Mouse (Mus musculus) liver, embryonic 16.5 days (tissue): ENCODE measurements around the gene Batf3. TPM values are rescaled to one million over a fixed set of nuclear protein-coding genes. Genes with fewer than 3 reads are reported as not detected.
A peak's percentile ranks its signal among the peaks of the same experiment; 100 is the strongest.
"Not testable (repeated sequence)": the region's sequence is repeated elsewhere in the genome, so short reads cannot be mapped to it uniquely, and the experiment has no call there.

Source experiments
- ATAC-seq: fragments of 200-750 bp; cut with Nextera tagmentation; 2 replicates; pipeline ENCODE4 v1.8.0; 2017; ENCODE audit warnings: low read depth, mild to moderate bottlenecking, moderate number of reproducible peaks, moderate library complexity
- H3K27ac ChIP-seq: fragments of 300-500 bp; sonication (generic); 2 replicates; pipeline ENCODE4 v1.5.1; 2014; ENCODE audit warnings: mild to moderate bottlenecking, low read length
- H3K27me3 ChIP-seq: fragments of 300-500 bp; sonication (generic); 2 replicates; pipeline ENCODE4 v1.6.1; 2014; ENCODE audit warnings: low read depth, low read length, mixed read lengths; ENCODE audit not compliant: control insufficient read depth, insufficient read depth
- H3K36me3 ChIP-seq: fragments of 300-500 bp; sonication (generic); 2 replicates; pipeline ENCODE4 v1.6.1; 2014; ENCODE audit warnings: mild to moderate bottlenecking; ENCODE audit not compliant: control insufficient read depth, insufficient read depth
- H3K4me1 ChIP-seq: fragments of 300-500 bp; sonication (generic); 2 replicates; pipeline ENCODE4 v1.6.1; 2014; ENCODE audit warnings: low read depth, low read length, mixed read lengths; ENCODE audit not compliant: control insufficient read depth
- H3K4me2 ChIP-seq: fragments of 300-500 bp; sonication (generic); 2 replicates; pipeline ENCODE4 v1.6.1; 2014; ENCODE audit warnings: low read depth, low read length, mixed read lengths
- H3K4me3 ChIP-seq: fragments of 300-500 bp; sonication (generic); 2 replicates; pipeline ENCODE4 v1.5.1; 2014; ENCODE audit warnings: low read depth, mild to moderate bottlenecking, low read length
- H3K9ac ChIP-seq: fragments of 300-500 bp; sonication (generic); 2 replicates; pipeline ENCODE4 v1.6.1; 2014; ENCODE audit warnings: low read depth, low read length
- H3K9me3 ChIP-seq: fragments of 300-500 bp; sonication (generic); replicated peaks from 2 replicates; pipeline ENCODE4 v1.6.1; 2016; ENCODE audit warnings: low read length; ENCODE audit not compliant: control insufficient read depth
- WGBS: fragments of 180-500 bp; shearing (Covaris S2); extraction: QIAGEN DNeasy Blood & Tissue Kit; methylation state at CpG from one replicate; pipeline ENCODE4 v1.1.7; 2014; ENCODE audit not compliant: insufficient replicate concordance; 5-methylcytosine and 5-hydroxymethylcytosine counted together
- polyA plus RNA-seq: library from polyadenylated mRNA; unstranded; fragments of >200 nt; fragmentation: Nextera tagmentation; extraction: Ambion mirVana; gene quantifications from 2 replicates; pipeline ENCODE4 v1.2.1, GENCODE M21; 2015

Gene Batf3
- polyA plus RNA-seq, 1 experiment from 2014 or later = 1.5 TPM

DNA sequence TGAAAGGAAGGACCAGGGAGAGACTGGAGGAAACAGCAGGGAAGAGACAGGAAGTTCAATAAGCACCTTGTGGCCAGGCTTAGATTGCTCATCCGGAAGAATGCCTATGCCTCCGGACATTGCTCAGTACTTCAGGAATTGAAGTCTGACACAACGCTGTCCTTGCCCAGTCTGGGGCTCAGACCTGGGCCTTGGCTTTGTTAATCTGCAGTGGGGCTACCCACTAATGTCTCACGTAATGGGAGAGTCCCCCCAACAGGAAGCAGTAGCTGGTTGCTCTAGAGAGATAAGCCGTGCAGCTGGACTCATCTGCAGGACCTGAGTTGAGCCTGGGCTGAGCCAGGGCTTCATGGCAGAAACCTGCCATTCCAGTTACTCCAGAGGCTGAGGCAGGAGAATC lies 35.3 kb downstream of the Batf3 start:
- 10% methylated on average over 5 of the region's 5 CpGs for WGBS
- Histone ChIP-seq H3K4me2 (no peak overlapping the region), H3K9me3 (no peaks in the 10 kb centered on the region), H3K4me3 (no peak overlapping the region), H3K27ac (no peak overlapping the region), H3K36me3 (no peaks in the 10 kb centered on the region), H3K9ac (no peak overlapping the region), H3K4me1 (peaks cover 4% of the 10 kb centered on the region), H3K27me3 (no peaks in the 10 kb centered on the region)
- ATAC-seq = peak; percentile 59

GRCm38 (mm10) chr1:191135406-191135805 lies 37.8 kb downstream of the Batf3 start:
- Histone ChIP-seq H3K4me3 (no peak overlapping the region), H3K36me3 (no peaks in the 10 kb centered on the region), H3K27me3 (no peaks in the 10 kb centered on the region), H3K4me1 (peaks cover 4% of the 10 kb centered on the region), H3K9me3 (no peaks in the 10 kb centered on the region), H3K4me2 (no peak overlapping the region), H3K9ac (no peak overlapping the region), H3K27ac (no peak overlapping the region)
- WGBS = 49% methylated on average over 4 of the region's 4 CpGs
- ATAC-seq = no peak

- Histone ChIP-seq H3K4me3 (no peak overlapping the region), H3K9ac (no peak overlapping the region), H3K9me3 (no peaks in the 10 kb centered on the region), H3K36me3 (no peaks in the 10 kb centered on the region), H3K4me1 (no peaks in the 10 kb centered on the region; the same call in 1 of the 2 replicates), H3K27me3 (no peaks in the 10 kb centered on the region), H3K4me2 (no peak overlapping the region), H3K27ac (no peak overlapping the region)
- no peak for ATAC-seq
- WGBS = 69% methylated on average over 4 of the region's 4 CpGs
Observed at GRCm38 (mm10) chr1:191138436-191138835, 40.8 kb downstream of the Batf3 start.

DNA sequence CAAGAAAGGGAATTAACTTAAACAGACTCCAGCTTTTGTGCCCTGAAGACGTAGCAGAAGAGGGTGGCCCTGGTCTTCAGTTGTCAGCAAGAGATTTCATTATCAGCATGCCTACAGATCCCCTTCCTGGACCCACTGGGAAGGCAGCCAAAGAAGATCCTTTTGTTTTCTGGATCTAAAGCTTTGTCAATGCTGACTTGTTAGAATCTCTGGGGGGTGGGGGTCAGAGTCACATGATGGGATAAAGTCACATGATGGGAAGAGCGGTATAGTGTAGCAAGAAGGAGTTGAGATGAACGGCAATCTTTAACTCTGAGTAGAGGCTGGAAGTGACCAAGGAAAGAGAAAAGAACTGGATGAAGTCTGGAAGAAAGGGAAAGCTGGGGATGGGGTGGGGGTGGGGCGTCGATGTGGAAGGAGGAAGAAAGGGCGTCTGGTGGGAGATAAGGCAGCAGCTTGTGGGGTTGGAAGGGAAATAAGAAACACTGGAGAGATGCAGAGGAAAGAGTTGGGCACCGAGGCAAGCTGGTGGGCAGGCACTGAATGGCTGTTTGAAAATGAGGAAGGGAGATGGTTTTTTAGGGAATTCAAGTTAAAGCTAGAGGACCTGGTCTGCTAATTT lies 41.3 kb downstream of the Batf3 start:
- H3K4me1 ChIP-seq = no peaks in the 10 kb centered on the region; the same call in 1 of the 2 replicates
- 0 out of 2 replicates have a peak, but pooled peaks have one; percentile 5 for ATAC-seq
- no peak overlapping the region for H3K4me3 ChIP-seq
- WGBS = 19% methylated on average over 7 of the region's 7 CpGs
- H3K36me3 ChIP-seq = no peaks in the 10 kb centered on the region
- H3K27ac ChIP-seq = no peak overlapping the region
- H3K4me2 ChIP-seq = no peak overlapping the region; the same call in 1 of the 2 replicates
- no peaks in the 10 kb centered on the region for H3K27me3 ChIP-seq
- no peaks in the 10 kb centered on the region for H3K9me3 ChIP-seq
- H3K9ac ChIP-seq = no peak overlapping the region

- ATAC-seq = no peak
- H3K4me3 ChIP-seq = no peak overlapping the region
- no peak overlapping the region for H3K4me2 ChIP-seq
- WGBS = 37% methylated on average over 8 of the region's 8 CpGs
- no peak overlapping the region for H3K9ac ChIP-seq
- no peaks in the 10 kb centered on the region for H3K27me3 ChIP-seq
- H3K9me3 ChIP-seq = no peaks in the 10 kb centered on the region
- H3K36me3 ChIP-seq = no peaks in the 10 kb centered on the region
- H3K4me1 ChIP-seq = no peaks in the 10 kb centered on the region; the same call in 1 of the 2 replicates
- H3K27ac ChIP-seq = no peak overlapping the region
Observed at GRCm38 (mm10) chr1:191140983-191141382, 43.3 kb downstream of the Batf3 start.

GRCm38 (mm10) chr1:191149489-191149888 lies 51.8 kb downstream of the Batf3 start:
- not testable (repeated sequence) for H3K36me3 ChIP-seq, H3K27ac ChIP-seq, H3K27me3 ChIP-seq, H3K9ac ChIP-seq, ATAC-seq, H3K4me1 ChIP-seq, H3K4me2 ChIP-seq, H3K9me3 ChIP-seq, H3K4me3 ChIP-seq
- 63% methylated on average over 5 of the region's 5 CpGs for WGBS

- 24% methylated on average over 8 of the region's 8 CpGs for WGBS
- no peak overlapping the region; the same call in 1 of the 2 replicates for H3K27ac ChIP-seq
Observed at GRCm38 (mm10) chr1:191150924-191151605, 53.4 kb downstream of the Batf3 start.

DNA sequence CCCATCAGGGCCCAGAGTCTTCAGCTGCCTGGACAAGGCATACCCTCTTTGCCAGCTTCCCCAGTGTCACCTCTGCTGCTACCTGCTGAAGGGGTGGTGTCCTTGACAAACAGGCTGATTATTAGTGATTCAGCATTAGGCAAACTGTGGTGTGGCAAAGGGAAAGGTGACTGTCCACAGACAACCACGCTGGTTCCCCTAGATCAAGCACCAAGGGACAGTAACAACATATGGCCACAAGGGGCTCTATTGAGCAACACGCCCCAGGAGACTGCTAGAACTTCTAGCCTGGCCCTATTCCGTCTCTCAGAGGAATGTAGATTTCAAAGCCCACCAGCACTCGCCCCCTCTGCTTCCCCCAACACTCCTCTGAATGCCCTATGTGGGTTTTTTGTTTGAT lies 55.4 kb downstream of the Batf3 start:
- no peaks in the 10 kb centered on the region; the same call in 1 of the 2 replicates for H3K4me1 ChIP-seq
- 12% methylated on average over 4 of the region's 4 CpGs for WGBS
- no peaks in the 10 kb centered on the region for H3K27me3 ChIP-seq
- H3K4me3 ChIP-seq = no peak overlapping the region
- no peak overlapping the region for H3K27ac ChIP-seq
- H3K9me3 ChIP-seq = no peaks in the 10 kb centered on the region
- no peaks in the 10 kb centered on the region for H3K36me3 ChIP-seq
- no peak overlapping the region for H3K4me2 ChIP-seq
- ATAC-seq = no peak; the same call in 1 of the 2 replicates
- H3K9ac ChIP-seq = no peak overlapping the region

More at GRCm38 (mm10) chr1:191150924-191151605, 53.4 kb downstream of the Batf3 start:
- H3K4me3 ChIP-seq = no peak overlapping the region
- H3K4me2 ChIP-seq = no peak overlapping the region
- no peaks in the 10 kb centered on the region for H3K36me3 ChIP-seq
- no peaks in the 10 kb centered on the region for H3K9me3 ChIP-seq
- no peaks in the 10 kb centered on the region for H3K27me3 ChIP-seq
- no peaks in the 10 kb centered on the region; the same call in 1 of the 2 replicates for H3K4me1 ChIP-seq
- no peak for ATAC-seq
- H3K9ac ChIP-seq = no peak overlapping the region

GRCm38 (mm10) chr1:191154314-191154713 lies 56.7 kb downstream of the Batf3 start:
- peak; percentile 43 for ATAC-seq
- 28% methylated on average over 3 of the region's 3 CpGs for WGBS
- no peaks in the 10 kb centered on the region for H3K27me3 ChIP-seq

More at GRCm38 (mm10) chr1:191154314-191154713, 56.7 kb downstream of the Batf3 start:
- H3K9ac ChIP-seq = no peak overlapping the region
- H3K4me2 ChIP-seq = no peak overlapping the region
- H3K4me1 ChIP-seq = no peaks in the 10 kb centered on the region; the same call in 1 of the 2 replicates
- H3K9me3 ChIP-seq = no peaks in the 10 kb centered on the region
- H3K36me3 ChIP-seq = no peaks in the 10 kb centered on the region
- H3K4me3 ChIP-seq = no peak overlapping the region
- H3K27ac ChIP-seq = no peak overlapping the region; the same call in 1 of the 2 replicates
